Mouse (Mus musculus): ENCODE results near the gene Git1.
A peak's percentile ranks its signal among the peaks of the same experiment; 100 is the strongest.

- TF ChIP-seq CTCF (IDR thresholded peaks at IDR 0.05; ENCODE audit: borderline replicate concordance, insufficient read depth, low read length) (0 out of 2 replicates have a peak, but pooled peaks have one; percentile 0), POLR2A (IDR thresholded peaks at IDR 0.05; ENCODE audit: low read depth, low read length) (no peak)
Measured at GRCm38 (mm10) chr11:77446628-77447041, 46.7 kb upstream of the Git1 start.
